Mouse (Mus musculus) heart, adult 2 months (tissue): ENCODE results near the gene Aes.

ENCODE experiments used
- CTCF ChIP-seq: fragments of 200-600 bp; IDR thresholded peaks from 2 replicates; pipeline ENCODE4 v1.8.1; 2022; ENCODE audit warnings: antibody characterized with exemption, mild to moderate bottlenecking, moderate library complexity
- POLR2A ChIP-seq: fragments of 200-500 bp; IDR thresholded peaks from 2 replicates; pipeline ENCODE4 v1.6.1; 2011; ENCODE audit warnings: mild to moderate bottlenecking, low read depth, low read length, control low read depth; ENCODE audit not compliant: insufficient read depth

- TF ChIP-seq CTCF (peak; percentile 23; the same call in 1 of the 2 replicates), POLR2A (no peak)
These were observed 45.5 kb upstream of the Aes start for GRCm38 (mm10) chr10:81513798-81514197.
